Mouse (Mus musculus): ENCODE data around the gene Kremen2.
A peak's percentile ranks its signal among the peaks of the same experiment; 100 is the strongest.
"Not testable (repeated sequence)": the region's sequence is repeated elsewhere in the genome, so short reads cannot be mapped to it uniquely, and the experiment has no call there.

The Kremen2 gene

DNA sequence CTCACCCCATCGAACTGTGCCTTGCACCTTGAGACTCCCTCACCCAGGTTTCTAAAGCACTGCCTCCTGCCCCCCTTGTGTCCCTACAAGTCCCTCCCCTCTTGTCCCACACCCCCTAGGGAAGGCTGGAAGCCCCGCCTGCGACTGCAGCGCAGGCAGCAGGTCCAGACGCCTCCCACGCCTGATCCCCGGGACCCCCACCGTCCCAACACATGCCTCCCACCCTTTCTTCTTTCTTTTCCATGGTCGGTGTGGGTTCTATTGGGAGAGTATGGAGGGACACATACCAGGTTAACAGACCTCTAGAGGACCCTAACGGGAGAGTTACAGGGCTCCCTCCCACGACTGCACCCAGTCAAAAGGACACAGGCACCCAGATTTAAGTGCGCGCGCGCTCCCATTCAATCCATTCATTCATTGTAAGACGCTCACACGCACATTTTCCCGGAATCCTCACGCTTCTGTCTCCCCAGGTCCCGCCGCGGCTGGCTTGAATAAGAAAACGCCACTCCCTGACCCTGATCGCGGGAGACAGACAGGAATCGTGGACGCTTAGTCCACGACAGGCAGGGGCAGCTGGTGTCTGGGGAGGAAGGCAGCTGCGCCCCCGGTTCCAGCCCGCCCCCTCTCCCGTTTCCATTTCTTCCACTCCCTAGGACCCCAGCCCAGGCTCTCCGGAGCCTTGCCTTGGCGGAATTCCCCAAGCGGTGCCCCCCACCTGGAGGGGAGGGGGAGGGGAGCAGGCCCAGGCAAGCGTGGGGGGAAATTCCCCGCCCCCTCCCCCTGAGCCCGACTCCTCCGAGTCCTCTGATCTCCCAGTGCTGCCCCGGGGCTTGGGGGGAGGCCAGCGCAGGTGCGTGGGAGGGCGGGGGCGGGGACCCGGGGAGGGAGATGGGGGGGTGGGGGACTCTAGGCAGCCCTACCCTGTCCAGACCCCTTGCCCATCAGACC, at the start of gene Kremen2:
Gene Kremen2 (minus strand): TSS at position 533 of the 951 bp plus-strand sequence.
- DNase-seq, result peak; percentile 62

DNA sequence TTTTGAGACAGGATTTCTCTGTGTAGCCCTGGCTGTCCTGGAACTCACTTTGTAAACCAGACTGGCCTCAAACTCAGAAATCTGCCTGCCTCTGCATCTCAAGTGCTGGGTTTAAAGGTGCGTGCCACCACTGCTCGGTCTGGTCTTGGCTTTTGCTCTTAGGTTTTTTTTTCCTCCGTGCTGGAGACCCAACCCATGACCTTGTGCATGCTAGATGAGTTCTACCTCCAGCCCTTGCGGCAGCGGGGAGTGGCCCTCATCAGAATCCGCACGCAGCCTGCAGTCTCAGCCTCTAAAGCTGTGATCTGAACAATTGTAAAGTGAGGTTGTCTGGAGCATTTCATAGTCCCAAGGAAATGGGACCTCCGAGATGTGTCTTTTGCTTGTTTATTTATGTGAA, 49.7 kb upstream of the Kremen2 start:
- DNase-seq, result no peak

DNA sequence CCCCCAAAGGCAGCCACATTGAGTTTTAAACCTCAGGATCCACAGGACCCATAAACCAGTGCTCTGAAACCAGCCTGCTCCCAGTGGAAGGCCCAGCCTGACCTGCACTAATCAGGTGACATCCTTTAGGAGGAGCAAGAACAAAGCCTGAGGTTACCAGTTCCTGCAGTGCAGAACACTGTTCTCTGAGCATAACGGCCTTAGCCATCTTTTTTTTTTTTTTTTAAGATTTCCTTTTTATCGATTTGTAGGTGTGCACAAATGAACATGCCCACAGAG, 45.4 kb upstream of the Kremen2 start:
- DNase-seq, result no peak

DNA sequence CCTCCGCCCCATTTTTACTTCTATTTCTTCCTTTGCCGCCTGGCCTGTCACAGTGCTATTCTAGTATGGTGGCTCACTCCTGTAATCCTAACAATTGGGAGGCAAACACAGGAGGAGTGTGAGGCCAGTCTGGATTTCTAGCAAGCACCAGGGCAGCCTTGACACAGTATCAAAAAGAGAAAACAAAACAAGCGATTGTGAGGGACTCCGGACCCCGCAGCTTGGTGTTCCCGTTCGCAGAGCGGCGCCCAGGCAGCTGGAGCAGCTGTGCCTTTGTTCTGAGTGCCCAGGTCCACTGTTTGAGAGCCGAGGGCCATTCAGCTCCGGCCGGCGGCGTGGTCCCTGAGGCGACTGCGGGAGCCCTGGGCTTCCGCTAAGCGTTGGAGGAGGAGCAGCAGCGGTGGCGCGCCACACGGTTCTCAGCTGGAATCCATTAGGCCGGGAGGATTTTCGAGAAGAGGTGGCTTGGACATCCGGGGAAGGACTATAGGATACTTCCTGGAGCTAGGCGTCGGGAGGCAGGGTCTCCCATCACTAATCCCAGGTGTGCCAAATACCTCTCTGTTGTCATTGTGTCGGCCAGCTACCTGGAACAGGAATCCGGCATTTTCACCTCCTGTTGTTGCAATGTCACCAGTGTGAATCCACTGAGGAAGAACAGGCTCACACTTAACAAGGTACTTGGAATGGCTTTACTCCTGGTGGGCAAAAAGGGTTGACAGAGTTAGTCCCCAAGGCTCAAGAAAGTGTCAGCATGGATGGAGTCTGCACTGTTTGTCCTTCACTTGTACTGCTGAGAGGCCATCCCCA, 44.8 kb upstream of the Kremen2 start, which contains the start of gene Srrm2:
Gene Srrm2 (plus strand): TSS at position 264 of the 810 bp plus-strand sequence.
- peak; percentile 84 for DNase-seq

DNA sequence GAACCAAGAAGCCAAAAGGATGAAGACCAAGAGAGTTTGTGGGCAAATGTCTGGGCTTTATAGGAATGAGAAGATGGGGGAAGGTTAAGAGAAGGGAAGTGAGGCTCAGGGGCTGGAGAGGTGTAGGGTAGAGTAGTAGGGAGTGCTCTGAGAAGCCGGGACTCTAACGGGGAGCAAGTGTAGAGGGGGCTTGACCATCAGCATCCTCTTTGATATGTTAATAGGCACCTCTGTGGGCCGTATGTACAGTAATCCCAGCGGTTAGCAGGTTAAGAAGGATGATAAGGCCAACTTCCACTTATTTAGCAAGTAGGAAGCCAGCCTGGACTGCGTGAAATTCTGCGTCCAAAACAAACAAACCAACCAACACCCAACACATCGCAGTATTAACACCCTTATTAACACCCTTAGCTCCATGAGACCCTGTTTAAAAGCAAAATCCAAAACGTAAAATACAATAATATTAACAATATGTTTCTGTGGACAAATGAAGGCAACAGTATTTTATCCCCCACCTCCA, 44.2 kb upstream of the Kremen2 start:
- no peak for DNase-seq

DNA sequence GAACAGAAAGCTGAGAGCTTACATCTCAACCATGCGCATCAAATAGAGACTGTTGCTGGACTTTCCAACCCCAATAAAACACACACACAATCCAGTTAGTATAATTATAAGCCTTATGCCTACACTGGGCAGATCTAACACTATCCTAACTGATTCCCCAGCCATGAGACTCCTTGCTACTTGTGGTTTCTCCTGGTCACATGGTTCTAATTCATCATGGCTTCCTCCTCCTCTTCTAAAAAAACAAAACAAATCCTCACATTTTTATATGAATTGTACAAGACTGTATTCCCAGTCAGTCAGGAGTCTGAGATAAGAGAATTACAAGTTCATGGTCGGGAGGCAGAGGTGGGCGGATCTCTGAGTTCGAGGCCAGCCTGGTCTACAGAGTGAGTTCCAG, 43.3 kb upstream of the Kremen2 start:
- no peak for DNase-seq

DNA sequence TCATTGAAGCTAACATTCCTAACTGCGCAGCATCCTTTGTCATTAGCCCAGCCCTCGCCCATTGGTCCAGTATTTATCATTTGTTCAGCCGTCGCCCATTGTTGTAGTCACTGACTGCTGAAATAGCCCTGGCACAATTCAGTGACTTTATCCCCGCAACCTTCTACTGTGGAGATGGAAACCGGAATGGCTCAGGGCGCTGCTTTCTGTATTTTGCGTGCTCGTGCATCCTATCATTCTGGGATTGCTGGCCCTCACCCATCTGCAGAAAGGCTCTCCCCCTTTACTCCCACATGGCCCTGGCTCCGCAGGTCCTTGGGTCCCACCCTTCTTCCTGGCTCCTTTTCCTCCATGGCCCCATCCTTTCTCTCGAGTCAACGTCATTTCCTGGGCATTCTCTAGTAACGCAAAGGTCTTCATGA, 40.9 kb upstream of the Kremen2 start:
- DNase-seq, result peak; percentile 60

DNA sequence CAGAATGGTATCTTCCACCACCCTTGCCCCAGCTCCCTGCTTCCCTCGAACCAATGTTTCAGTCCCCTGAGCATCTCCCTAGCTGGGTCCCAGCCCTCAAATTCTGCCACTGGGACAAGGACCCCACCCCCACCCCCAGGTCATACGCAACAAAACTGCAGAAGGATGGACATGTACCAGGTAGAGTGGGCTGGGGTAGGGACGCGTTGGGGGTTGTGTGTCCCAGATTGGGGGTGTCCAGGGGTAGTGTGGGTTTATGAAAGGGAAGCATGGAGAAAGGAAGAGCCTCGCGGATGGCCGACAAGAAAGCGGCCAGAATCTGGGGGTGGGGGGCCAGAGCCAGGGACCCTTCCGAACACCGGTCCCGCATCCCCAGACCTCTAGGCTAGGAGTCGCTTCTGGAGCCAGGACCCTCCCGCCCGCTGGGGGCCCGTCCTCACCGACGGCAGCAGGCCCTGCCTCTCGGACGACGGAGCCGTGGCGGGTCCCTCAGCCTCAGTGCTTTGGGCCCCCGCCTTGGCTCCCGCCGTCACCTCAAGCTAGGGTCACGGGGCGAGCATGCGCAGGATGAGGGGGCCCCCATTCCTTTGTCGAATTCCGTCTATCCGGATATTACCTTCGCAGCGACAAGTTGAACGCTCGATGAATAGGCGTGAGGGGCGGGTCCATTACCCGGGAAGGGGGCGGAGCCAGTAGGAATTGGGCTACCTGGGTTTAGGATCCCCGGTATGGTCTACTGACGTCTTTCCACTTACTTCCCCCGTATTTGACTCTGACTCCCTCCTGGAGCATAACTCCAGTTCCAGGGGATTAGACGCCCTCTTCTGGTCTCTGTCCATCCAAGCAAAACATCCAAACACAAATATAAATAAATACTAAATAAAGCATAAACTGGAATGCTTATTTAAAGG, 40.2 kb upstream of the Kremen2 start, which contains the start of gene Flywch2:
Gene Flywch2 (minus strand): TSS at position 521 of the 911 bp plus-strand sequence.
- peak; percentile 87 for DNase-seq

DNA sequence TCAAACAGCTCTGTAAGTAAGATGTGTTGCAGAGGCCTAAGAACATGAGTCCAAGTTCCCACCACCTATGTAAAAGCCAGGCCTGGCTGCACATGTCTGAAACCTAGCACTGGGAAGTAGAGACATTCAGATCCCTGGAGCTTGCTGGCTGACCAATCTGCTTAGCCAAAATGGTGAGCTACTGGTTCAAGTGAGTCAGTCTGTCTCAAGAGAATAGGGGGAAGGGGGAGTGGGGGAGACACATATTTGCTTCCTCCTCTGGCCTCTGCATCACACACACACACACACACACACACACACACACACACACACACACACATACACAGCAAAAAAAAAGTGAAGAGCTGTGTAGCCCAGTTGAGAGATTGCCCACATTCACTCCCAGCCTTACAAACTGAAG, 37.7 kb upstream of the Kremen2 start:
- no peak for DNase-seq

DNA sequence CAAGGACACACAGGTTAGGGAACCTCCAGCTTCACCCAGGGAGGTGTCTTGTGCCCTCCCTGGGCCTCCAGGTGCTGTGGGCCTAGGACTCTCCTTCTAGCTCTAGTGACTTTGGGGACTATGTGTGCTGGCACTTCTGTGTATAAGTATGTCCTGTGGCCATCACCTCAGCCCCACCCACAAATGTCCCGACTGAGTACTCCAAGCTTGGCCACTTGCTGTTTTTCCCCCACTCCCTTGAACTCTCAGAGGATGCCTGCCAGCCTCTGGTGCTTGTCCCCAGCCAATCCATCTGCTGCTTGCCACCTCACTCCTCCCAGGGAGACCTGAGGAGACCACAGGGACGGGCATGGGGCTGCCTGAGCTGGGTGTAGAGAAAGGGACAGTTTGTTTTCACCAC, 32.8 kb upstream of the Kremen2 start:
- no peak for DNase-seq

DNA sequence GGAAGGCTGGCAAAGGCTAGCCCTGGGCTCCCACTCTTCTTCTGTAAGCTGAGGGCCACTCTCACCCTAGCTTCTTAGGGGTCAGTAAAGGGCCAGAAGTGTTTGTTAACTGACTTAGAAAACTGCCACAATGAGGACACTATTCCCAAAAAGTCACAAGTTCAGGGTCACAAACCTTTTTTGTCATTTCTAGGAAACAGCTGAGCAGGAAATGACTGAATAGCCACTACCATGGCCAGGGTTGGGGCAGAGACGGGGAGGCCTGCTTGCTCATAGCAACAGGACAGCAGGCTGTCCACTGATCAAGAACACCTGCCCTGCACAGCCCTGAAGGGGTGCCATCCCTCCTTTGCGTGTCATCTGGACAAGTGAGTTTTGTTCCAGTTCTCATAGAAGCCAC, 31.5 kb upstream of the Kremen2 start:
- DNase-seq, result no peak

DNA sequence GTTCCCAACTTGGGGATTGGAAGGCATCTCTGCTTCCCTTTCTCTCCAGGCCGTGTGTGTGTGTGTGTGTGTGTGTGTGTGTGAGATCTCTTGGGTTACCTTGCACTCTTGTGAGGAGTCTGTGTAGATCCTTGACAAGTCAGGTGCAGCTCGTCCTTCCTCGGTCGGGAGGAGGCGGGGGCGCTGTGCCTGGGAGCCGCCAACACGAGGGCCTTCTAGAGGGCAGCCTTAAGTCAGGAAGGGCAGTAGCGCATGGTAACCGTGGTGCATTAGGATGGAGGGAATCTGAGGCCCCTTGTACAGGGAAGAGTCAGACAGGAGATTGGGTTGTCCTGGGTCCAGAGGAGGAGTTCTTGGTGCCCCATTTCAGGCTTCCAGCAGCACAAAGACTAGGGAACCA, 30.6 kb upstream of the Kremen2 start:
- no peak for DNase-seq

DNA sequence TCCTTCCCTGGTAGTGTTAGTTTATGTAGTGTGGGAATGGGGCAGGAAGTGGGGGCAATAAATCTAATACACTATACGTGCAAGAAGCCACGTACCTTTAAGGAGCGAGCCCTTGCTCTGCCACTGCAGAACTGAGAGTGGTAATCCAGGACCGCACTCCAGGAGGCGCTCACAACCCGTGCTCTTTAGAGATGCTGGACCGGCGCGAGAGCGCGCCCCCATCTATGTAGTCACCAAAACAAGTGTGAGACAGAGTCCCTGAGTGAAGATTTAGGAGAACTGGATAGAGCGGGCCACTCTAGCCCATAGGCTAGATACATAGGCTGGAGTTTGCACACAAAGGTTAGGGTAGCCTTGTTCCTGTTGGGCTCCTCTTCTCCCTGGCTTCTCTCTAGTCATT, 28.5 kb upstream of the Kremen2 start:
- peak; percentile 86 for DNase-seq

DNA sequence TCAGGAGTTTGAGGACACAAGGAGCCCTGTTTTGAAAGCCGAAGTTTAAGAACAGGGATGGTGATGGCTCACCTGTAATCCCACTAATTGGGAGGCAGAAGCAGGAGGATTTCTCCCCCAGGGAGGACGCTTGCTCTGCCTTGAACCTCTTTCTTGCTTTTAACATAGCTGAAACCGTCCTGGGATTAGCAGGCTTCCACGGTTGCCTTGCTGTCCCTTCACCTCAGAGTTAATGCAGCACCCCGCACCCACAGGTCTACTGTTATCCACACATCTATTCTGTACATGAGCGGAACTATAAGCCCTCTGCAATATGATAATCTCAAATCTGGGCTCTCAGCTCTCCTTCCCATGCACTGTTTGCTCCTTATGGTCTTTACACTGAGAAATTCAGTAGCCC, 28.0 kb upstream of the Kremen2 start:
- DNase-seq, result no peak

DNA sequence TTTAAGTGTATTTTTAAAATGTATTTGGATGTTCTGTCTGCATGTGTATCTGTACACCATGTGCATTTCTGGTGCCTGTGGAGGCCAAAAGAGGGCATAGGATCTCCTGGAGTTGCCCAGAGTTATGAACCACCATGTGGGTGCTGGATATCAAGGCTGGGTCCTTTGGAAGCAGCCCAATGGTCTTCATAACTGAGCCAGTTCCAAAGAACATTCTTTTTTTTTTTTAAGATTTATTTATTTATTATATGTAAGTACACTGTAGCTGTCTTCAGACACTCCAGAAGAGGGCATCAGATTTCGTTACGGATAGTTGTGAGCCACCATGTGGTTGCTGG, 26.6 kb upstream of the Kremen2 start:
- not testable (repeated sequence) for DNase-seq

DNA sequence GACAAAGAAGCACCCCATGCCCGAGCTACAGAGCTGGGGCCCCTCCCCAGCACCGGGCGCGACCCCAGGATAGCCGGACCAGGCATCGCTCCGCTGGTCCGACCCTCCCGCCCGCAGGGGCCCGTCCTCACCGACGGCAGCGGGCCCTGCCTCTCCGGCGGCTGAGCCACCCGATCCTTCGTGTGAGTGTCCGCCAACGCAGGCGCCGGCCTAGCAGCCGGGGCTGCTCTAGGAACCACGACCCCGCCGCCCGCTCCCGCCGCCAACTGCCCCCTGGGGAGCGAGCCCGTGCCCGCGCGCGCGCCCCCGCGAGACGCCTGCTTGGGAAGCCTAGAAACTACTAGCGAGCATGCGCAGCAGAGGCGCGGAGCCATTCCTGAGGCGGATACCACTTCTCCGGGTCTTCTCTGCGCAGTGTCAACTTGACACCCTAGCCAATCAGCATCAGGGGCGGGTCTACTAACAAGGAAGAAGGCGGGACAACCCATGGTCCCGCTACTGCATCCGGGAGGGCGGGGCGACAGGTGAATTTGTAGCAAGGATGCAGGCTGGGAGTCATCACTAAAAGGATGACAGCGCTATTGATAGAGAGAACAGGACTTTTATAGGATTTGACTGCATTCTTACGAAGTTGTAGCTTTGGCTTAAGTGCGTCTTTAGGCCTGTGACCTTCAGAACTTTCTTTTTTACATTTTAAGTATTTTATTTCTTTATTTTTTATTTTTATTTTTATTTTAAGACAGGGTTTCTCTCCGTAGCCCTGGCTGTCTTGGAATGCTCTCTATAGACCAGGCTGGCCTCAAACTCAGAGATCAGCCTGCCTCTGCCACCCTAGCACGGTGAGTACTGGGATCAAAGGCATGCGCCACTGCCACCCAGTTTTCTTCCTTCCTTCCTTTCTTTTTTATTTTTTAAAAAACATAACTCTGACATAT, 25.9 kb upstream of the Kremen2 start, which contains the start of gene Flywch1:
Gene Flywch1 (minus strand): TSS at position 319 of the 935 bp plus-strand sequence.
- peak; percentile 99 for DNase-seq

DNA sequence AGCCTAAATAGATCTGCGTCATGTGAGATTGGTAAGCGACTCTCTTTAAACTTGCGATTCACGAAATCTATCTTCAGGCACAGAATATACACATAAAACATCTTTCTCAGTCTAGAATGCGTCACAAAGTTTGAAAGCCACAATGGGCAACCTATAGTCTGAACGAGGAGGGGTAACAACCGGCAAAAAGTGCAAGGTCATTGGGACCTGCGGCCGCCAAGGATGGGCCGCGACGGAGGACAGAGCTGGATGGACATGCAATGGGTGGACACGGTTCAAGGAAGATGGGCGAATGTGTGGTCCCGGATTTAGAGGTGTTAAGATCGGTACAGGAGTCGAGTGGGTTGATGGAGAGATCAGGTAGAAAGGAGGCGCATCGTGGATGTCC, 25.3 kb upstream of the Kremen2 start:
- no peak for DNase-seq

DNA sequence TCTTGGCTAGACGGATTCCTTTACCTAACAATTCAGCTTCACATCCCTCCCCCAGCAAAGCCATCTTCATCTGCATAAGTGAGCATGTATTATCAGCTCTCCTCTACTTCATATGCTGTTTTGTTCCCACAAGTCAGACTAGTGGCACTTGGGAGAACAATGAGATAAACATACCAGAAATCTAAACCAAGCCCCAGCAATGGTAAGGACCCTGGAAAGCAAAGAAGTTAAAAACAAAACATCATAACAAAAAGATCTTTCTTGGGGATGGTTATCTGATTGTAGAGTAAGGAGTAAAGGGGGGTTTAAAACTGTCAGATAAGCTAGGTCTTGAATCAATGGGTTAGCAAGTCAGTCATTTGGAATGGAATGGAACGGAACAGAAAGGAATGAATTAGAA, 24.9 kb upstream of the Kremen2 start:
- DNase-seq, result no peak

DNA sequence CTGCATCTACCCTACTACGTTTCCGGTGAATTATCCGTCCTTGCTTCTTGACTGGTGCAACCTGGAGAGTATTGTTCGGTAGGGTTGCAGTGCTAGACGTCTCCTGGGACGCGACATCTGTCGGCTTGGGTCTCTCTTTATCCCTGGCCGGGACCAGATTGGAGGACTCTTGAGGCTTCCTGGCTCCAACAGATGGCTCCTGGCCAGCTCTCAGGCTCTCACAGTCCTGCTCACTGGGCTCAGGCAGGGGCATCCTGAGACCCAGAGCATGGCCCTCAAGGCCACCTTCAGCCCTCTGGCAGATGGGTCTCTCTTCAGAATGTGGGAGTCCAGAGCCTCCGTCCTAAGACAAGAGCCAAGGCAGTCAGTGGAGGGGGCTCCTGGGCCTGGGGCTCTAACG, 17.3 kb upstream of the Kremen2 start:
- DNase-seq, result no peak

DNA sequence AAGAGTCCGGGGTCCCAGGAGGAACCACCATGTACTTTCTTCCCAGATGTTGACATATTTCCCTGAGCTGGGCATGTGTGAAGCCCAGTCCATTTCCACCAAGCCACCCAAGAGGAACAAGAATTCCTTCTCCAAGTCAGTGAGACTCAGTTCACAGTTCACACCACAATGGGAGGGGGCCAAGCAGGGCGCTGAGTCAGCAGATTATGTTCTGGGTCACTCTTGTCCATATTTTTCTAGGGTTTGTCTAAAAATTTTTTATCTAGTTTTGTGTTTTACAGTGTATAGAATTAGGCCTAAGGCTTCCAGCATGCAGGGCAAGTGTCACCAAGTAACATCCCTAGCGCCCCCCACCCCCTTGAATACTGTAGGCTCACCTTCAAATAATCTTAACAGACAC, 15.5 kb upstream of the Kremen2 start:
- DNase-seq, result no peak

DNA sequence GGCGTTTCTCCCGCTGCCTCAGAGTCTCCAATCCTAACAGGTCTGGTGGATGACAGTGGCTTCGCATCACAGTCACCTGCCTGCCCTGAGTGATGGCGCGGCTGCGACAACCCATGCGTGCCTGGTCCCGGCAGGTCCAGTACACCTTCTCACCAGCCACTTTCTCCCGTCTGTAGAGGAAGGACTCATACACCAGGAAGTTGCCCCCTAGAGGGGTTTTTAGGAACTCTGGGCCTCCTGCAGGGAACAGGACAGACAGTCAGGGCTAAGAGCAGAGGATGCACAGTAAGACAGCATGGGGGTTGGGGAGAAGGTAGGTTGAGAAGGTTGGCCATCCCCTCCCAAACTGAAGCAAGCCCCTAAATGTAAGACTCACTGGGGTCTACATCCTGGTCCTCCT, 14.6 kb upstream of the Kremen2 start:
- no peak for DNase-seq

DNA sequence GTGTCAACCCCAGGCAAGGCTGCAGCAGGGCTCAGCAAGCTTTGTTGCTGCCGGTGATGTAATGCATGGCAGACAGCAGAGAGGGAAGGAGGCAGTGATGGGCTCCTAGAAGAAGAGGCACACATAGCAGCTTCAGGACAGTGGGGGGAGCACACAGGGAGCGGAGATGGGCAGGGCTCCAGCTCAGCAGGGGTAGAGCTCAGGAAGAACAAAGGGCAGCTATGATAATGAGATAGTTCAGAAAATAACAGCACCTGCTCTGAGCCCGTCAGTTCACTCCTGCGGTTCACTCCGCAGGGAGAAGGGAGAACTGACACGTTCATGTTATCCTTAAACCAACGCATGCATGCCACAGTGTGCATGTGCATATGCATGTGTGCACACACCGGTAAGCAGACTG, 13.2 kb upstream of the Kremen2 start:
- DNase-seq, result no peak
